Mouse (Mus musculus): ENCODE measurements around the gene Abcg2. TPM values are rescaled to one million over a fixed set of nuclear protein-coding genes. Genes with fewer than 3 reads are reported as not detected.

The Abcg2 gene
- total and polyA plus RNA-seq, 3 experiments = 26.6 to 254 (median 223) TPM

- Histone ChIP-seq H3K9me3 (replicated peaks) (peaks cover 4% of the 10 kb centered on the region), H3K4me1 (ENCODE audit: insufficient read depth, low read depth, low read length) (peaks cover 12% of the 10 kb centered on the region; the same call in 1 of the 2 replicates), H3K27me3 (ENCODE audit: insufficient read depth, low read length) (no peaks in the 10 kb centered on the region), H3K36me3 (replicated peaks) (no peaks in the 10 kb centered on the region), H3K4me3 (ENCODE audit: low read depth, low read length) (no peak overlapping the region)
- DNase-seq (ENCODE audit: low spot score) (no peak), ATAC-seq (ENCODE audit: extremely low read depth, insufficient number of reproducible peaks, low FRiP score, poor library complexity, severe bottlenecking) (peak; percentile 40)
- TF ChIP-seq TAL1 (conservative IDR thresholded peaks at IDR 0.05; ENCODE audit: low read depth, low read length) (no peak), GATA2 (IDR thresholded peaks at IDR 0.05; ENCODE audit: borderline replicate concordance, low read depth, low read length) (no peak), GATA1 (IDR thresholded peaks at IDR 0.05; ENCODE audit: borderline replicate concordance, low read length) (no peak), POLR2AphosphoS5 (IDR thresholded peaks at IDR 0.05; ENCODE audit: insufficient replicate concordance, low read depth, low read length) (no peak), CTCF (IDR thresholded peaks at IDR 0.05; ENCODE audit: low read depth, low read length) (no peak)
Measured at GRCm38 (mm10) chr6:58610760-58611654, 26.7 kb downstream of the Abcg2 start.

- Histone ChIP-seq H3K36me3 (replicated peaks) (no peaks in the 10 kb centered on the region), H3K4me3 (ENCODE audit: low read depth, low read length) (no peak overlapping the region), H3K9me3 (replicated peaks) (no peaks in the 10 kb centered on the region), H3K27me3 (ENCODE audit: insufficient read depth, low read length) (no peaks in the 10 kb centered on the region), H3K4me1 (ENCODE audit: insufficient read depth, low read depth, low read length) (peaks cover 5% of the 10 kb centered on the region; the same call in 1 of the 2 replicates)
- TF ChIP-seq GATA2 (IDR thresholded peaks at IDR 0.05; ENCODE audit: borderline replicate concordance, low read depth, low read length) = no peak
- no peak for TF ChIP-seq POLR2AphosphoS5 (IDR thresholded peaks at IDR 0.05; ENCODE audit: insufficient replicate concordance, low read depth, low read length)
- no peak for TF ChIP-seq CTCF (IDR thresholded peaks at IDR 0.05; ENCODE audit: low read depth, low read length)
- no peak for TF ChIP-seq TAL1 (conservative IDR thresholded peaks at IDR 0.05; ENCODE audit: low read depth, low read length)
- no peak for TF ChIP-seq GATA1 (IDR thresholded peaks at IDR 0.05; ENCODE audit: borderline replicate concordance, low read length)
- DNase-seq (ENCODE audit: low spot score) = no peak
- ATAC-seq (ENCODE audit: extremely low read depth, insufficient number of reproducible peaks, low FRiP score, poor library complexity, severe bottlenecking) = no peak
Measured at GRCm38 (mm10) chr6:58624126-58624525, 39.8 kb downstream of the Abcg2 start.

GRCm38 (mm10) chr6:58629238-58629637, 44.9 kb downstream of the Abcg2 start:
- DNase-seq (ENCODE audit: low spot score) (no peak), ATAC-seq (ENCODE audit: extremely low read depth, insufficient number of reproducible peaks, low FRiP score, poor library complexity, severe bottlenecking) (no peak)
- Histone ChIP-seq H3K36me3 (replicated peaks) (no peaks in the 10 kb centered on the region), H3K9me3 (replicated peaks) (no peaks in the 10 kb centered on the region), H3K4me1 (ENCODE audit: insufficient read depth, low read depth, low read length) (peaks cover 30% of the 10 kb centered on the region), H3K4me3 (ENCODE audit: low read depth, low read length) (no peak overlapping the region), H3K27me3 (ENCODE audit: insufficient read depth, low read length) (no peaks in the 10 kb centered on the region)
- TF ChIP-seq CTCF (IDR thresholded peaks at IDR 0.05; ENCODE audit: low read depth, low read length) = no peak

GRCm38 (mm10) chr6:58632419-58632818, 48.1 kb downstream of the Abcg2 start:
- H3K4me1 ChIP-seq (ENCODE audit: insufficient read depth, low read depth, low read length) = peaks cover 59% of the 10 kb centered on the region
- DNase-seq (ENCODE audit: low spot score) (no peak), ATAC-seq (ENCODE audit: extremely low read depth, insufficient number of reproducible peaks, low FRiP score, poor library complexity, severe bottlenecking) (peak; percentile 83)
- no peaks in the 10 kb centered on the region for H3K27me3 ChIP-seq (ENCODE audit: insufficient read depth, low read length)
- H3K9me3 ChIP-seq (replicated peaks) = no peaks in the 10 kb centered on the region
- no peak for TF ChIP-seq POLR2AphosphoS5 (IDR thresholded peaks at IDR 0.05; ENCODE audit: insufficient replicate concordance, low read depth, low read length)
- peak; percentile 90 for TF ChIP-seq TAL1 (conservative IDR thresholded peaks at IDR 0.05; ENCODE audit: low read depth, low read length)
- no peaks in the 10 kb centered on the region for H3K36me3 ChIP-seq (replicated peaks)
- no peak overlapping the region; the same call in 1 of the 2 replicates for H3K4me3 ChIP-seq (ENCODE audit: low read depth, low read length)

GRCm38 (mm10) chr6:58633731-58634130, 49.4 kb downstream of the Abcg2 start:
- H3K9me3 ChIP-seq (replicated peaks) = no peaks in the 10 kb centered on the region
- H3K36me3 ChIP-seq (replicated peaks) = no peaks in the 10 kb centered on the region
- ATAC-seq (ENCODE audit: extremely low read depth, insufficient number of reproducible peaks, low FRiP score, poor library complexity, severe bottlenecking) = peak; percentile 47
- peaks cover 72% of the 10 kb centered on the region for H3K4me1 ChIP-seq (ENCODE audit: insufficient read depth, low read depth, low read length)
- DNase-seq (ENCODE audit: low spot score) = peak; percentile 43
- H3K4me3 ChIP-seq (ENCODE audit: low read depth, low read length) = peak overlapping the region; percentile 34; the same call in 1 of the 2 replicates
- H3K27me3 ChIP-seq (ENCODE audit: insufficient read depth, low read length) = no peaks in the 10 kb centered on the region
- TF ChIP-seq GATA1 (IDR thresholded peaks at IDR 0.05; ENCODE audit: borderline replicate concordance, low read length) (no peak), GATA2 (IDR thresholded peaks at IDR 0.05; ENCODE audit: borderline replicate concordance, low read depth, low read length) (no peak), POLR2AphosphoS5 (IDR thresholded peaks at IDR 0.05; ENCODE audit: insufficient replicate concordance, low read depth, low read length) (no peak), TAL1 (conservative IDR thresholded peaks at IDR 0.05; ENCODE audit: low read depth, low read length) (no peak), CTCF (IDR thresholded peaks at IDR 0.05; ENCODE audit: low read depth, low read length) (no peak)

GRCm38 (mm10) chr6:58638566-58638965, 54.2 kb downstream of the Abcg2 start:
- Histone ChIP-seq H3K4me1 (ENCODE audit: insufficient read depth, low read depth, low read length) (peaks cover 76% of the 10 kb centered on the region), H3K4me3 (ENCODE audit: low read depth, low read length) (no peak overlapping the region; the same call in 1 of the 2 replicates), H3K36me3 (replicated peaks) (no peaks in the 10 kb centered on the region), H3K9me3 (replicated peaks) (no peaks in the 10 kb centered on the region), H3K27me3 (ENCODE audit: insufficient read depth, low read length) (no peaks in the 10 kb centered on the region)
- DNase-seq (ENCODE audit: low spot score) (no peak), ATAC-seq (ENCODE audit: extremely low read depth, insufficient number of reproducible peaks, low FRiP score, poor library complexity, severe bottlenecking) (no peak)
- TF ChIP-seq TAL1 (conservative IDR thresholded peaks at IDR 0.05; ENCODE audit: low read depth, low read length) (no peak), GATA2 (IDR thresholded peaks at IDR 0.05; ENCODE audit: borderline replicate concordance, low read depth, low read length) (no peak), CTCF (IDR thresholded peaks at IDR 0.05; ENCODE audit: low read depth, low read length) (no peak)
